Mouse (Mus musculus) cerebellum, adult 8-10 months (tissue): Measurements from ENCODE around the gene Tspan17.
A peak's percentile ranks its signal among the peaks of the same experiment; 100 is the strongest.

Experiments used
- DNase-seq: peaks from one replicate; pipeline ENCODE4 v3.0.0; 2022

The Tspan17 gene

GRCm38 (mm10) chr13:54808067-54808466, 18.9 kb downstream of the Tspan17 start:
- DNase-seq, result no peak

GRCm38 (mm10) chr13:54811476-54811875, 22.3 kb downstream of the Tspan17 start:
- no peak for DNase-seq

GRCm38 (mm10) chr13:54813381-54813780, 24.2 kb downstream of the Tspan17 start:
- DNase-seq, result no peak

GRCm38 (mm10) chr13:54818399-54819254, 29.4 kb downstream of the Tspan17 start:
- DNase-seq, result no peak

GRCm38 (mm10) chr13:54821106-54821505, 31.9 kb downstream of the Tspan17 start:
- DNase-seq, result no peak

- DNase-seq, result no peak
Observed at GRCm38 (mm10) chr13:54821931-54822330, 32.8 kb downstream of the Tspan17 start.

- DNase-seq, result peak; percentile 89
Observed at GRCm38 (mm10) chr13:54824111-54824931, 35.1 kb downstream of the Tspan17 start.

GRCm38 (mm10) chr13:54827992-54828391, 38.8 kb downstream of the Tspan17 start:
- DNase-seq, result no peak

GRCm38 (mm10) chr13:54828508-54828907, 39.3 kb downstream of the Tspan17 start:
- DNase-seq, result no peak

GRCm38 (mm10) chr13:54829450-54829849, 40.3 kb downstream of the Tspan17 start:
- no peak for DNase-seq

GRCm38 (mm10) chr13:54836351-54837030, 47.3 kb downstream of the Tspan17 start:
- no peak for DNase-seq

- DNase-seq, result no peak
Observed at GRCm38 (mm10) chr13:54837061-54837460, 47.9 kb downstream of the Tspan17 start.

GRCm38 (mm10) chr13:54837471-54837889, 48.3 kb downstream of the Tspan17 start:
- peak; percentile 44 for DNase-seq

GRCm38 (mm10) chr13:54838540-54838939, 49.4 kb downstream of the Tspan17 start:
- no peak for DNase-seq

- DNase-seq, result no peak
Observed at GRCm38 (mm10) chr13:54839211-54839610, 50.0 kb downstream of the Tspan17 start.

- DNase-seq, result no peak
Observed at GRCm38 (mm10) chr13:54844579-54844978, 55.4 kb downstream of the Tspan17 start.
